Mouse (Mus musculus) liver, embryonic 16.5 days (tissue): ENCODE data around the gene Rusc2. TPM values are rescaled to one million over a fixed set of nuclear protein-coding genes. Genes with fewer than 3 reads are reported as not detected.

Source experiments
- ATAC-seq: fragments of 200-750 bp; cut with Nextera tagmentation; 2 replicates; pipeline ENCODE4 v1.8.0; 2017; ENCODE audit warnings: low read depth, mild to moderate bottlenecking, moderate number of reproducible peaks, moderate library complexity
- H3K27ac ChIP-seq: fragments of 300-500 bp; sonication (generic); 2 replicates; pipeline ENCODE4 v1.5.1; 2014; ENCODE audit warnings: mild to moderate bottlenecking, low read length
- H3K27me3 ChIP-seq: fragments of 300-500 bp; sonication (generic); 2 replicates; pipeline ENCODE4 v1.6.1; 2014; ENCODE audit warnings: low read depth, low read length, mixed read lengths; ENCODE audit not compliant: control insufficient read depth, insufficient read depth
- H3K36me3 ChIP-seq: fragments of 300-500 bp; sonication (generic); 2 replicates; pipeline ENCODE4 v1.6.1; 2014; ENCODE audit warnings: mild to moderate bottlenecking; ENCODE audit not compliant: control insufficient read depth, insufficient read depth
- H3K4me1 ChIP-seq: fragments of 300-500 bp; sonication (generic); 2 replicates; pipeline ENCODE4 v1.6.1; 2014; ENCODE audit warnings: low read depth, low read length, mixed read lengths; ENCODE audit not compliant: control insufficient read depth
- H3K4me2 ChIP-seq: fragments of 300-500 bp; sonication (generic); 2 replicates; pipeline ENCODE4 v1.6.1; 2014; ENCODE audit warnings: low read depth, low read length, mixed read lengths
- H3K4me3 ChIP-seq: fragments of 300-500 bp; sonication (generic); 2 replicates; pipeline ENCODE4 v1.5.1; 2014; ENCODE audit warnings: low read depth, mild to moderate bottlenecking, low read length
- H3K9ac ChIP-seq: fragments of 300-500 bp; sonication (generic); 2 replicates; pipeline ENCODE4 v1.6.1; 2014; ENCODE audit warnings: low read depth, low read length
- H3K9me3 ChIP-seq: fragments of 300-500 bp; sonication (generic); replicated peaks from 2 replicates; pipeline ENCODE4 v1.6.1; 2016; ENCODE audit warnings: low read length; ENCODE audit not compliant: control insufficient read depth
- WGBS: fragments of 180-500 bp; shearing (Covaris S2); extraction: QIAGEN DNeasy Blood & Tissue Kit; methylation state at CpG from one replicate; pipeline ENCODE4 v1.1.7; 2014; ENCODE audit not compliant: insufficient replicate concordance; 5-methylcytosine and 5-hydroxymethylcytosine counted together
- polyA plus RNA-seq: library from polyadenylated mRNA; unstranded; fragments of >200 nt; fragmentation: Nextera tagmentation; extraction: Ambion mirVana; gene quantifications from 2 replicates; pipeline ENCODE4 v1.2.1, GENCODE M21; 2015

The Rusc2 gene
- polyA plus RNA-seq, 1 experiment from 2014 or later, result 2.9 TPM

DNA sequence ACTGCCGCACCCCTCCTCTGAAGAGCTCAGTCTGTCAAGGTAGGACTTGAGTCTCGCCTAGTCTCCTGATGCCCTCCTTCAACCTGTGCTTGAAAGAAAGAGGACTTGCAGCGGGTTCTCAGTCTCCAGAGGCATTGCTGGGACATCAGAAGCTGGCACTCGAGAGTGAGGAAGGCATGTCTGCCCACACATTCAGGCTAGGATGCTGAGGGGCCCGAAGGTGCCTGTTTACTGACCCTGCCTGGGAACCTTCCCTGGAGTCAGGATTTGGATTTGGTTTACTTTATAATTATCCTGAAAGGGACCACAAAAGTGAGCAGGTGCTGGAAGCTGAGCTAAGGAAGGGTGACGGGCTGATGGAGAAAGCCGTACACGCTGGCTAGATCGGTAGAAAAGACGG, 19.7 kb downstream of the Rusc2 start:
- peaks cover 2% of the 10 kb centered on the region for H3K27me3 ChIP-seq
- no peaks in the 10 kb centered on the region for H3K9me3 ChIP-seq
- WGBS, result 62% methylated on average over 10 of the region's 10 CpGs
- H3K9ac ChIP-seq, result no peak overlapping the region
- H3K4me2 ChIP-seq, result no peak overlapping the region
- no peaks in the 10 kb centered on the region for H3K36me3 ChIP-seq
- no peaks in the 10 kb centered on the region for H3K4me1 ChIP-seq
- no peak for ATAC-seq
- H3K4me3 ChIP-seq, result no peak overlapping the region
- H3K27ac ChIP-seq, result no peak overlapping the region

DNA sequence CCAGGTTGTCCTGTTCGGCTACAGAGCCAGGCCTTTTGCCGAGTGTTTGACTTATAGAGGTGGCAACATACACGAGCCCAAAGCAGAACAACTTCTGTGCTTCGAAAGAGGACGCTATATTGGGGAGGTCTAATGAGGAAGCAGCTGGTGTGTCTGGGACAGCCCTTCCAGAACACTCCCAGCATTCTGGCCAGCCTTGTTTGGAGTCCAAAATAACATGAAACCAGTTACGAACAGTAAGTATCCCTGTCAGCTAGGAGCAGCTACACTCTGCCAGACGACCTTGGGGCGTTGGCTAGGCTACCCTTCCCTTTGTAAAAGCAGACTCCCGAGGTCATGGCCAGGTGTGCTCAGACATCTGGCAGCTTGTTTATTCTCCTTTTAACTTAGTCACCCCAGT, 20.4 kb downstream of the Rusc2 start:
- 45% methylated on average over 9 of the region's 9 CpGs for WGBS

DNA sequence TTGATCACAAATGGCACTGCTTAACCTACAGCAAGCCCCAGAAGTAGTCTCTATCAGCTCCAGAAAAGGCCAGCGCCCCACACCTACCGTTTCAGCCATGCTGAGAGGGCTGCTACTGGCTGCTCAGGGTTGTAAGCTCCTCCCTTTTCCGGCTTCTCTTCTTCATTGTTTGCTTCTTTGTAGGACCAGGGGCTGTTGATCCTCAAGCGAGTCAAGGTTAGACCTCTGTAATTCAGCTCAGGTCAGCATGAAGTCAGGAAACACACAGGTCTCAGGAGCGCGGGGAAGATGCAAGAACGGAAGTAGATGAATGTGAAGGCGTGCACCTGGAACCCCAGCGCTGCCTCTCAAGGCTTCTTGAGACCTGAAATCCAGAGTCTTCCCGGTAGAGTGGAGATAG, 22.9 kb downstream of the Rusc2 start:
- ATAC-seq, result no peak

More for the DNA sequence above, 20.4 kb downstream of the Rusc2 start:
- no peak overlapping the region for H3K4me3 ChIP-seq
- no peak overlapping the region for H3K4me2 ChIP-seq
- H3K9me3 ChIP-seq, result no peaks in the 10 kb centered on the region
- H3K27me3 ChIP-seq, result peaks cover 6% of the 10 kb centered on the region
- H3K4me1 ChIP-seq, result no peaks in the 10 kb centered on the region
- H3K36me3 ChIP-seq, result no peaks in the 10 kb centered on the region
- no peak for ATAC-seq
- H3K9ac ChIP-seq, result no peak overlapping the region
- H3K27ac ChIP-seq, result no peak overlapping the region

DNA sequence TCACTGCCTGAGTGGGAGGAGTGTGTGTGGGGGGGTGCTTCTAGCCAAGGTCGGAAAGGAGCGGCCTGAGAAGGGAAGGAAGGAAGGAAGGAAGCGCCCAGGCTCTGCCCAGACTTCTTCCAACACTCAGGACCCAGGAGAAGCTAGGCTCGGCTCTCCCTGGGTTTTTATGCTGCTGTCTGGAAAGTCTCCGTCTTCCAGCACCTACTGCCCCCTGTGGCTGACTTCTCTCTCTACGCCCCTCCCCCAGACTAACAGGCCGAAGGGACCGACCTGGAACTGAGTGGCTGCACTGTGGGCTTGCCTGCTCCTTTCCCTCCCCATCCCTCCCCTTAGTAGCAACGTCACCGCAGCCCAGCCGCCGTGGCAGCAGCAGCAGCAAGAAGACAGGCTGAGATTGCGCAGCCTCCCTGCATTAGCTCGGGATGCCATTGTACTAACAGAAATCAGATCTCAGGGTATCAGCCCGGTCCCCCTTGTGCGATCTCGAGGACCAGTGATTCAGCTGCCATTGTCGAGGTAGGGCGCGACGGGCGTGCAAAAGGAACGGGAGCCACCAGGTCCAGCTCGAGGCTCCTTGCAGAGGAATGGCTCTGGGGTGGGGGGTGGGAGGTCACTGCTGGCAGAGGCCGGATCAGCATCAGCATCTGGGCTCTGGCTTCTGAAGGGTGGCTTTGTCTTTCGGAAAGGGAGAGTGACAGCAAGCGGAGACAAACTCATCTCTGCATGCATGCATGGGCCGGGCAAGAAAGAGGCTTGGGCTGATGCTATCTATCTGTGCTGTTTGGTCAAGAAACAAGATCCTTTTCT, 24.6 kb downstream of the Rusc2 start:
- Histone ChIP-seq H3K27me3 (peaks cover 7% of the 10 kb centered on the region), H3K9ac (no peak overlapping the region), H3K4me3 (peak overlapping the region; percentile 6; the same call in 1 of the 2 replicates), H3K27ac (no peak overlapping the region), H3K4me2 (peak overlapping the region; percentile 17; the same call in 1 of the 2 replicates), H3K4me1 (no peaks in the 10 kb centered on the region), H3K36me3 (no peaks in the 10 kb centered on the region), H3K9me3 (no peaks in the 10 kb centered on the region)
- 4% methylated on average over 28 of the region's 28 CpGs for WGBS
- peak; percentile 77 for ATAC-seq

More for the DNA sequence above, 22.9 kb downstream of the Rusc2 start:
- Histone ChIP-seq H3K4me1 (no peaks in the 10 kb centered on the region), H3K27ac (no peak overlapping the region), H3K4me2 (no peak overlapping the region), H3K36me3 (no peaks in the 10 kb centered on the region), H3K9ac (no peak overlapping the region), H3K27me3 (peaks cover 7% of the 10 kb centered on the region), H3K4me3 (no peak overlapping the region), H3K9me3 (no peaks in the 10 kb centered on the region)
- WGBS, result 73% methylated on average over 10 of the region's 10 CpGs

DNA sequence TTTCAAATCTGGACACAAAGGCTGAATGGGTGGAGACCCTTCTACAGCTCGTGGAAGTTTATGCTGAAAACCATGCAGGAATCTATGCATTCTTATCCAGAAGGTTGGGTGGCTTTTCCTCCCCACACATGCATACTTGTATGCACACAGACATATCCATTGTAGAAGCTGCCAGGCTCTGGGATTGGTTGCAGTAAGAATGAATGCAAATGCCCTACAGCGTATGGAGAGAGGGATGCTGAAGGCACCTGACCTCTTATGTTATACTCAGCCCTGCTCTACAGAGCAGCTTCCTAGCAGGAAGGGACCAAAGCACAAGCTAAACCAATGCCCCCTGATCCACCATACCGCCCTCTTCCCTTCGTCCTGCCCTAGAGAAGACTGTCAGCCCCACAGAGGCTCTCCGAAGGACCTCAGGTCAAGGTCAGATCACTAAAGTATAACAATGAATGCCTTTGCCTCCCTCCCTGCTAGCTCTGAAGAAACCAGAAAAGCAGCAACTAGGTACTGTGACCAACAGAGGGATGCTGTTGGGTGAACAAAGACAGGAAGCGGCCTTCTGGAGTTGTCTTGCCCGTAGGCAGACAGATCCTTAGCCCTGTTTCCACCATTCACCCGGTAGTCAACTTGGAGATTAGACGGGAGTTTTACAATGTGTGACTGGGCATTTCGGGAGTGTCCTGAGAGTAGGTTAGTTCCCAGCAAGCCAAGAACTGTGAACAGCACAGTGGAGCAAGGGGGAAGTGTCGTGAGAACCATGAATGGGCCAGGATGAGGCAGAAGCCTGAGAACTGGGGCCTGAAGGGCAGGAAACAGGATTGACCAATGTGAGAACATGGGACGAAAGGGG, 25.5 kb downstream of the Rusc2 start:
- Histone ChIP-seq H3K4me3 (no peak overlapping the region), H3K9me3 (no peaks in the 10 kb centered on the region), H3K9ac (no peak overlapping the region), H3K4me2 (peak overlapping the region; percentile 17; the same call in 1 of the 2 replicates), H3K27me3 (peaks cover 7% of the 10 kb centered on the region), H3K36me3 (no peaks in the 10 kb centered on the region), H3K4me1 (no peaks in the 10 kb centered on the region), H3K27ac (no peak overlapping the region)
- no peak for ATAC-seq
- 58% methylated on average over 12 of the region's 12 CpGs for WGBS

DNA sequence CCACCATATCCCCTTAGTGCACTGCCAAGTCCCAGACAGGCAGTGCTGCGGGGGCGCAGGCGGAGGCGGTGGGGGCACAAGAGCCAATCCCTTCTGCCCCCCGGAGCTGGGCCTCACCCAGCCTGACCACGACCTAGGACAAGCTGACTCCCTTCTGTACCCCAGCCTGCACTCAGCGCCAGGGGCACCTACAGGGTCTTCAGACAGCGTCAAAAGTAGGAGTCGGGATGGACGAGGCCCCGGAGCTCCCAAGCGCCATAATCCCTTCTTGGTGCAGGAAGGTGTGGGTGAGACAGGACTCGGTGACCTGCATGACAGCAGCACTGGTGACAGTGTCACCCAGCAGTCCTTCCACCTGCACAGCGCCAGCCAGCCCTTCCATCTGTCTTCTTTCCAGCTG, 33.0 kb downstream of the Rusc2 start:
- no peak overlapping the region for H3K9ac ChIP-seq
- no peaks in the 10 kb centered on the region for H3K9me3 ChIP-seq
- no peaks in the 10 kb centered on the region for H3K27me3 ChIP-seq
- no peak overlapping the region for H3K27ac ChIP-seq
- no peaks in the 10 kb centered on the region; the same call in none of the 2 replicates for H3K36me3 ChIP-seq
- no peak overlapping the region for H3K4me3 ChIP-seq
- 77% methylated on average over 14 of the region's 14 CpGs for WGBS
- no peaks in the 10 kb centered on the region for H3K4me1 ChIP-seq
- no peak overlapping the region for H3K4me2 ChIP-seq
- no peak for ATAC-seq

DNA sequence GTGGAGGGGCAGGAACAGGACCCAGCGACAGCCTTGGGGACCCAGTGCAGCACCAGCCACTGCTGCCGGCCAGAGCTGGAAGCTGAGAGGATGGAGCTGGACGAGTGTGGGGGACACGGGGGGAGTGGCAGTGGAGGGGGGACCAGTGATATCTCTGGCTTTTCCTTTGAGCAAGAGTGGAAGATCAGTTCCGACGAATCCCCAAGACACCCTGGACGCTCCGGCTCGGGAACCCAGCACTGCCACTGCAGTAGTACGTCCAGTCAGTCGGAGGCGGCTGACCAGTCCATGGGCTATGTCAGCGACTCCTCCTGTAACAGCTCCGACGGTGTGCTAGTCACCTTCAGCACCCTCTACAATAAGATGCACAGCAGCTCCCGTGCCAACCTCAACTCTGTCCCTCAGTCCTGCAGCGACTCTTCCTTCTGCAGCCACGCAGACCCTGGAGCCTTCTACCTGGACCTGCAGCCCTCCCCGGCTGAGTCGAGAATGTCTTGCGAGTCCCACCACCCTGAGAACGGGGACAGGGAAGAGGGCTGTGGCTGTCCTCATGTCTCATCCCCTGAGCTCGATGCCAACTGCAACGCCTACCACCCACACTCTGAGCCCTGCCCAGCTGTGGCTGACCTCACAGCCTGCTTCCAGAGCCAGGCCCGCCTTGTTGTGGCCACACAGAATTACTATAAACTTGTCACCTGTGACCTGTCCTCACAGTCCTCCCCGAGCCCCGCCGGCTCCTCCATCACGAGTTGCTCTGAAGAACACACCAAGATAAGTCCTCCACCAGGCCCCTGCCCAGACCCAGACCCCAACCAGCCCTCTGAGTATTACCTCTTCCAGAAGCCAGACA, 33.7 kb downstream of the Rusc2 start:
- 78% methylated on average over 29 of the region's 29 CpGs for WGBS
- no peaks in the 10 kb centered on the region for H3K27me3 ChIP-seq
- no peak overlapping the region for H3K4me2 ChIP-seq
- no peak overlapping the region for H3K9ac ChIP-seq
- no peaks in the 10 kb centered on the region for H3K4me1 ChIP-seq
- no peak overlapping the region for H3K4me3 ChIP-seq
- no peak for ATAC-seq
- H3K27ac ChIP-seq, result no peak overlapping the region
- H3K36me3 ChIP-seq, result no peaks in the 10 kb centered on the region; the same call in none of the 2 replicates
- H3K9me3 ChIP-seq, result no peaks in the 10 kb centered on the region

DNA sequence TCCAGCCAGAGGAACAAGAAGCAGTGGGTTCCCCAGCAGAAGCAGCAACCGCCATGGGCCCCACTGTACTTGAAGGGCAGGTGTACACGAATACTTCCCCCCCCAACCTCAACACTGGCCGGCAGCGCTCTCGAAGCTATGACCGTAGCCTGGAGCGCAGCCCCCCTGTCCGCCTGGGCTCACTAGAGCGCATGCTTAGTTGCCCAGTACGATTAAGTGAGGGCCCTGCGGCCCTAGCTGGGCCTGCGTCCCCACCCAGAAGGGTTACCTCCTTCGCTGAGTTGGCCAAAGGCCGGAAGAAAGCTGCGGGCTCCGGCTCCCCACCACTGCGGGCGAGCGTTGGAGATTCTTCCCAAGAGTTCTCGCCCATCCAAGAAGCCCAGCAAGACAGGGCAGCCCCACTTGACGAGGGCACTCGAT, 34.3 kb downstream of the Rusc2 start:
- H3K27ac ChIP-seq, result no peak overlapping the region
- H3K36me3 ChIP-seq, result no peaks in the 10 kb centered on the region; the same call in none of the 2 replicates
- no peak overlapping the region for H3K4me3 ChIP-seq
- no peak overlapping the region for H3K9ac ChIP-seq
- no peak overlapping the region for H3K4me2 ChIP-seq
- no peaks in the 10 kb centered on the region for H3K27me3 ChIP-seq
- no peaks in the 10 kb centered on the region for H3K9me3 ChIP-seq
- no peak for ATAC-seq
- WGBS, result 82% methylated on average over 22 of the region's 22 CpGs
- H3K4me1 ChIP-seq, result no peaks in the 10 kb centered on the region
